Mouse (Mus musculus): ENCODE data around the gene Vars2. TPM values are rescaled to one million over a fixed set of nuclear protein-coding genes. Genes with fewer than 3 reads are reported as not detected.

The Vars2 gene
- total and polyA plus RNA-seq, 3 experiments: 24.0 to 34.0 TPM; not detected in 1

GRCm38 (mm10) chr17:35673416-35674035, 6.1 kb upstream of the Vars2 start, which contains the start of gene Gtf2h4:
Gene Gtf2h4 (minus strand): TSS chr17:35673739.
- peak within 1 kb of the TSS; percentile 72 to 90 for H3K4me3 ChIP-seq (ENCODE audit: control insufficient read depth in 1 of 2, insufficient read depth in 1 of 2, low read depth in 2 of 2, low read length in 2 of 2)
- no peak within 1 kb of the TSS for H3K27ac ChIP-seq (ENCODE audit: control insufficient read depth, low read depth, low read length)
- peaks cover 0 to 2% of the 10 kb centered on the region in 2 experiments; a peak in 1 of 4 replicates for H3K36me3 ChIP-seq (ENCODE audit: control insufficient read depth in 1 of 2, insufficient read depth in 2 of 2, low read length in 2 of 2)
- peak within 1 kb of the TSS; percentile 77 for H3K9ac ChIP-seq (ENCODE audit: control insufficient read depth, low read depth, low read length, poor library complexity, severe bottlenecking)
- DNase-seq (ENCODE audit: low read depth, low spot score): peak; percentile 98
- no peaks in the 10 kb centered on the region for H3K27me3 ChIP-seq (ENCODE audit: control insufficient read depth in 1 of 2, insufficient read depth in 2 of 2, low read length in 2 of 2)
- peaks cover 2% of the 10 kb centered on the region; the same call in 1 of the 2 replicates for H3K79me2 ChIP-seq (ENCODE audit: control insufficient read depth, insufficient read depth, low read length, poor library complexity)
- H3K4me1 ChIP-seq (ENCODE audit: control insufficient read depth in 1 of 2, insufficient read depth in 2 of 2, low read length in 2 of 2): peaks cover 0 to 8% of the 10 kb centered on the region in 2 experiments; a peak in 2 of 4 replicates
- no peaks in the 10 kb centered on the region for H3K9me3 ChIP-seq (replicated peaks; ENCODE audit: insufficient read depth, low read length)
- TF ChIP-seq USF2 (IDR thresholded peaks at IDR 0.05; ENCODE audit: borderline replicate concordance in 1 of 2, insufficient read depth in 1 of 2, low read depth in 1 of 2, low read length in 2 of 2): no peak
- TF ChIP-seq RCOR1 (IDR thresholded peaks at IDR 0.05; ENCODE audit: low read depth, low read length): no peak
- TF ChIP-seq SIN3A (IDR thresholded peaks at IDR 0.05; ENCODE audit: low read length): peak; percentile 88
- TF ChIP-seq MAX (IDR thresholded peaks at IDR 0.05; ENCODE audit: low read length): peak; percentile 45; the same call in 1 of the 2 replicates
- TF ChIP-seq MAFK (IDR thresholded peaks at IDR 0.05; ENCODE audit: borderline replicate concordance, low read depth, low read length): no peak
- no peak for TF ChIP-seq ZKSCAN1 (IDR thresholded peaks at IDR 0.05; ENCODE audit: low read depth, low read length)
- TF ChIP-seq USF1 (IDR thresholded peaks at IDR 0.05; ENCODE audit: low read depth, low read length): no peak
- TF ChIP-seq TCF12 (IDR thresholded peaks at IDR 0.05; ENCODE audit: low read depth, low read length): peak; percentile 34; the same call in 1 of the 2 replicates
- no peak for TF ChIP-seq TAL1 (IDR thresholded peaks at IDR 0.05; ENCODE audit: low read length)
- TF ChIP-seq SMC3 (IDR thresholded peaks at IDR 0.05; ENCODE audit: low read depth, low read length): no peak
- TF ChIP-seq POLR2AphosphoS5 (IDR thresholded peaks at IDR 0.05; ENCODE audit: borderline replicate concordance, low read depth, low read length): no peak
- peak; percentile 73 for TF ChIP-seq POLR2AphosphoS2 (IDR thresholded peaks at IDR 0.05; ENCODE audit: low read length)
- TF ChIP-seq MAZ (IDR thresholded peaks at IDR 0.05; ENCODE audit: low read depth, low read length): no peak
- TF ChIP-seq HCFC1 (IDR thresholded peaks at IDR 0.05; ENCODE audit: low read depth, low read length): peak; percentile 99
- TF ChIP-seq MYB (IDR thresholded peaks at IDR 0.05; ENCODE audit: low read depth, low read length): no peak
- no peak for TF ChIP-seq CHD2 (IDR thresholded peaks at IDR 0.05; ENCODE audit: low read length)
- no peak for TF ChIP-seq MEF2A (IDR thresholded peaks at IDR 0.05; ENCODE audit: extremely low read depth, insufficient replicate concordance, low read depth, low read length, poor library complexity, severe bottlenecking)
- no peak for TF ChIP-seq BHLHE40 (IDR thresholded peaks at IDR 0.05; ENCODE audit: borderline replicate concordance, low read depth, low read length)
- TF ChIP-seq MYC (IDR thresholded peaks at IDR 0.05; ENCODE audit: low read depth, low read length): peak; percentile 89
- peak; percentile 27; the same call in 1 of the 2 replicates for TF ChIP-seq ELF1 (IDR thresholded peaks at IDR 0.05; ENCODE audit: low read depth, low read length)
- TF ChIP-seq E2F4 (IDR thresholded peaks at IDR 0.05; ENCODE audit: borderline replicate concordance, low read depth, low read length): no peak
- no peak for TF ChIP-seq CHD1 (IDR thresholded peaks at IDR 0.05; ENCODE audit: low read depth, low read length)
- TF ChIP-seq ZNF384 (IDR thresholded peaks at IDR 0.05; ENCODE audit: low read depth, low read length): no peak
- no peak for TF ChIP-seq UBTF (IDR thresholded peaks at IDR 0.05; ENCODE audit: borderline replicate concordance, insufficient read depth, low read depth, low read length)
- no peak for TF ChIP-seq NRF1 (IDR thresholded peaks at IDR 0.05; ENCODE audit: insufficient read depth, low read depth, low read length, poor library complexity, severe bottlenecking)
- peak in 1 of 3 experiments; percentile 10; a peak in 1 of 6 replicates for TF ChIP-seq CTCF (IDR thresholded peaks at IDR 0.05 in 2 of 3, conservative IDR thresholded peaks at IDR 0.05 in 1 of 3; ENCODE audit: control insufficient read depth in 1 of 3, insufficient read depth in 1 of 3, low read depth in 2 of 3, low read length in 3 of 3, poor library complexity in 1 of 3, severe bottlenecking in 1 of 3)
- peak; percentile 90 for TF ChIP-seq MXI1 (IDR thresholded peaks at IDR 0.05; ENCODE audit: low read depth, low read length)
- TF ChIP-seq GABPA (IDR thresholded peaks at IDR 0.05; ENCODE audit: low read depth, low read length): no peak
- TF ChIP-seq RAD21 (IDR thresholded peaks at IDR 0.05; ENCODE audit: low read depth, low read length): no peak
- TF ChIP-seq ZMIZ1 (IDR thresholded peaks at IDR 0.05; ENCODE audit: low read depth, low read length): peak; percentile 61; the same call in 1 of the 2 replicates
- peak; percentile 82 for TF ChIP-seq NELFE (IDR thresholded peaks at IDR 0.05; ENCODE audit: low read depth, low read length)
- no peak for TF ChIP-seq ETS1 (IDR thresholded peaks at IDR 0.05; ENCODE audit: low read depth, low read length)
- TF ChIP-seq GATA1 (IDR thresholded peaks at IDR 0.05; ENCODE audit: low read depth, low read length): peak; percentile 15; the same call in 1 of the 2 replicates
- no peak for TF ChIP-seq ZC3H11A (IDR thresholded peaks at IDR 0.05; ENCODE audit: low read depth, low read length)
- TF ChIP-seq KAT2A (conservative IDR thresholded peaks at IDR 0.05; ENCODE audit: low read depth, low read length): peak; percentile 97
- TF ChIP-seq POLR2A (IDR thresholded peaks at IDR 0.05; ENCODE audit: control insufficient read depth in 1 of 2, insufficient read depth in 1 of 2, low read depth in 1 of 2, low read length in 2 of 2, poor library complexity in 1 of 2): peak in 1 of 2 experiments; percentile 72; a peak in 2 of 4 replicates

Data from MEL (cell line).